Mouse (Mus musculus) stomach, postnatal 0 days (tissue): ENCODE measurements around the gene Mroh2a.

Source experiments
- CTCF ChIP-seq: IDR thresholded peaks from 2 replicates; pipeline ENCODE4 v1.5.1; 2016; ENCODE audit warnings: antibody characterized with exemption, low read depth, mild to moderate bottlenecking, moderate library complexity
- EP300 ChIP-seq: optimal IDR thresholded peaks from 2 replicates; pipeline ENCODE3; 2016; ENCODE audit warnings: antibody characterized with exemption

- TF ChIP-seq CTCF (no peak), EP300 (no peak)
Measured at GRCm38 (mm10) chr1:88310349-88310748, 83.6 kb downstream of the Mroh2a start.
